Mouse (Mus musculus) heart, embryonic 12.5 days (tissue): ENCODE results near the gene Abl2. TPM values are rescaled to one million over a fixed set of nuclear protein-coding genes. Genes with fewer than 3 reads are reported as not detected.

ENCODE experiments used
- ATAC-seq: fragments of 200-750 bp; cut with Nextera tagmentation; 2 replicates; pipeline ENCODE4 v1.8.0; 2017; ENCODE audit warnings: moderate TSS enrichment, moderate library complexity; ENCODE audit not compliant: insufficient number of reproducible peaks, low FRiP score
- H3K27ac ChIP-seq: fragments of 300-500 bp; sonication (generic); 2 replicates; pipeline ENCODE4 v1.5.1; 2016; ENCODE audit warnings: mild to moderate bottlenecking, moderate library complexity; ENCODE audit not compliant: poor library complexity, severe bottlenecking
- H3K27me3 ChIP-seq: fragments of 300-500 bp; sonication (generic); replicated peaks from 2 replicates; pipeline ENCODE4 v1.6.1; 2016; ENCODE audit warnings: mild to moderate bottlenecking, moderate library complexity
- H3K36me3 ChIP-seq: fragments of 300-500 bp; sonication (generic); 2 replicates; pipeline ENCODE4 v1.6.1; 2016; ENCODE audit warnings: mild to moderate bottlenecking, moderate library complexity
- H3K4me1 ChIP-seq: fragments of 300-500 bp; sonication (generic); replicated peaks from 2 replicates; pipeline ENCODE4 v1.6.1; 2016; ENCODE audit warnings: mild to moderate bottlenecking
- H3K4me2 ChIP-seq: fragments of 300-500 bp; sonication (generic); 2 replicates; pipeline ENCODE4 v1.6.1; 2016; ENCODE audit warnings: mild to moderate bottlenecking, moderate library complexity
- H3K4me3 ChIP-seq: fragments of 300-500 bp; sonication (generic); 2 replicates; pipeline ENCODE4 v1.5.1; 2016; ENCODE audit warnings: mild to moderate bottlenecking
- H3K9ac ChIP-seq: fragments of 300-500 bp; sonication (generic); 2 replicates; pipeline ENCODE4 v1.6.1; 2016; ENCODE audit warnings: mild to moderate bottlenecking, moderate library complexity
- H3K9me3 ChIP-seq: fragments of 300-500 bp; sonication (generic); replicated peaks from 2 replicates; pipeline ENCODE4 v1.6.1; 2016; ENCODE audit warnings: mild to moderate bottlenecking, moderate library complexity
- WGBS: fragments of 180-500 bp; shearing (Covaris S2); methylation state at CpG from one replicate; pipeline ENCODE4 v1.1.7; 2016; 5-methylcytosine and 5-hydroxymethylcytosine counted together
- polyA plus RNA-seq: library from polyadenylated mRNA; unstranded; fragments of >200 nt; fragmentation: Nextera tagmentation; extraction: Ambion mirVana; gene quantifications from 2 replicates; pipeline ENCODE4 v1.2.1, GENCODE M21; 2016

The Abl2 gene
- polyA plus RNA-seq, 1 experiment from 2014 or later: 4.1 TPM

GRCm38 (mm10) chr1:156539787-156540560 lies 18.6 kb upstream of the Abl2 start:
- no peak for ATAC-seq
- no peaks in the 10 kb centered on the region for H3K36me3 ChIP-seq
- H3K4me3 ChIP-seq: no peak overlapping the region
- H3K4me1 ChIP-seq: peaks cover 5% of the 10 kb centered on the region; the same call in 1 of the 2 replicates
- no peaks in the 10 kb centered on the region for H3K27me3 ChIP-seq
- no peak overlapping the region for H3K4me2 ChIP-seq
- 34% methylated on average over 4 of the region's 4 CpGs for WGBS
- no peaks in the 10 kb centered on the region for H3K9me3 ChIP-seq
- H3K9ac ChIP-seq: no peak overlapping the region
- no peak overlapping the region for H3K27ac ChIP-seq

DNA sequence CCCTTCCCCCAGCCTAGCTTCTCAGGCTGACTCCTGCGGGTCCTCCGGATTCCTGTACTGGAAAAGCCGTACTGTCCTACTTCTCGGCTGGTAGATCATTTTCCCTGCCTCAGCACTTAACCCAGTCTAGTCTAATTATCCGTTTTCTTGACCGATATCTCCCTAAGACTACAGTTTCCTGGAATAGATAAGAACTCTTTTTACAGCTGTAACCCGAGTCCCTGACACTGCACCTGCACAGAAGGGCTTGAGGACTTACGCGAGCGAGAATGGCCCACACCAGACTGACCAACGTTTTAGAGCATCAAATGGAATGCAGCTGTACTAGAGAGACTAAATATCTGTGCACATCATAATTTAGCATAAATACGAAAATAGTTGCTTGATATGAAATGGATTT lies 14.6 kb upstream of the Abl2 start:
- Histone ChIP-seq H3K27me3 (no peaks in the 10 kb centered on the region), H3K36me3 (no peaks in the 10 kb centered on the region), H3K4me3 (peak overlapping the region; percentile 10; the same call in 1 of the 2 replicates), H3K4me2 (peak overlapping the region; percentile 57), H3K9ac (no peak overlapping the region; the same call in 1 of the 2 replicates), H3K9me3 (no peaks in the 10 kb centered on the region), H3K4me1 (peaks cover 5% of the 10 kb centered on the region; the same call in 1 of the 2 replicates), H3K27ac (no peak overlapping the region)
- ATAC-seq: no peak
- 15% methylated on average over 12 of the region's 12 CpGs for WGBS

DNA sequence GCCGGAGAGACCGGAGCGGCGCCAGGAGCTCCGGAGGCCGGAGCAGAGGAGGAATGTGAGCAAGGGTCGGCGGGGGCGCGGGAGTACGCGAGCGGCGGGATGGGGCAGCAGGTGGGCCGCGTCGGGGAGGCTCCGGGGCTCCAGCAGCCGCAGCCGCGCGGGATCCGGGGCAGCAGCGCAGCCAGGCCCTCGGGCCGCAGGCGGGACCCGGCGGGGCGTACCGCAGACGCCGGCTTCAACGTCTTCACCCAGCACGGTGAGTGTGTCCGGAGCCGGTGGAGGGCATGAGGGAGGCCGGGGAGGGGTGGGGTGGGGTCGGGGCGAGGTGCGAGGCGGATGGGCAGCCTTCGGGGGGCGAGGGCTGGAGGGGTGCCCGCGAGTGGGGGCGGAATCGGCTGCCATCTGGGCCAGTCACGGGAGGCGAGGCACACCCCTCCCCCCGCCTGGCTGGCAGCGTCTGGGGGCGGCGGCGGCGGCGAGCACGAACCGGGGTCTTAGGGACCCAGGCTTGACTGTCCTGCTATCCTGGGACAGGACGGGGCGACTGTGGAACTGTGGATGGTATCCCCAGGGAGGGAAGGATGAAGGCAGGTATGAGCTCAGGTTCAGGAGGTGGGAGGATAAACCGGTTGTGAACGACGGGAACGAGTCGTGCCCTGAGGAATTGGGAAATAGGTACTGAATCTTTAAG lies 509 bp downstream of the Abl2 start:
- Histone ChIP-seq H3K9me3 (no peaks in the 10 kb centered on the region), H3K4me3 (peak overlapping the region; percentile 89), H3K4me1 (peaks cover 10% of the 10 kb centered on the region), H3K27ac (peak overlapping the region; percentile 95), H3K36me3 (no peaks in the 10 kb centered on the region), H3K27me3 (no peaks in the 10 kb centered on the region), H3K4me2 (peak overlapping the region; percentile 73), H3K9ac (peak overlapping the region; percentile 96)
- peak; percentile 58 for ATAC-seq
- under 1% methylated on average over 58 of the region's 66 CpGs for WGBS

DNA sequence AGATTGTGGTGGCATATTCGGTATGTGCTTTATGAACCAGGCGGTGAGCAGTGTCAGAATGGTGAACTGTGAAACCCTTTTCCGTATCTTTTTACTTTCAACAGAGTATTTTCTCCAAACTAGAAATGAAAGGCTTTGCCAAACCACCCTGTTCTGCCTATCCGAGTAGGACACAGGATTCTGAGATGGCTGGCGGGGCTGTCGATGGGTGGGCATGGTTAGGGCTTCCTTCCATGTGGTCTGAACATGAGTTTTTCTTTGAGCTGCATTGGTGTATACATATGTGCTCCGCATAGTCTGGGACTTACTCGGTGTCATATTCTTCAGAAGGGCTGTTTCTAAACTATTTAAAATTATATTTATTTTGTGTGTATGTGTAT lies 1.0 kb downstream of the Abl2 start:
- H3K27ac ChIP-seq: no peak overlapping the region; the same call in 1 of the 2 replicates
- H3K9ac ChIP-seq: peak overlapping the region; percentile 96
- H3K4me1 ChIP-seq: peaks cover 10% of the 10 kb centered on the region
- ATAC-seq: no peak
- peak overlapping the region; percentile 89 for H3K4me3 ChIP-seq
- 16% methylated on average over 8 of the region's 8 CpGs for WGBS
- H3K4me2 ChIP-seq: peak overlapping the region; percentile 73
- no peaks in the 10 kb centered on the region for H3K9me3 ChIP-seq
- no peaks in the 10 kb centered on the region for H3K27me3 ChIP-seq
- H3K36me3 ChIP-seq: no peaks in the 10 kb centered on the region

DNA sequence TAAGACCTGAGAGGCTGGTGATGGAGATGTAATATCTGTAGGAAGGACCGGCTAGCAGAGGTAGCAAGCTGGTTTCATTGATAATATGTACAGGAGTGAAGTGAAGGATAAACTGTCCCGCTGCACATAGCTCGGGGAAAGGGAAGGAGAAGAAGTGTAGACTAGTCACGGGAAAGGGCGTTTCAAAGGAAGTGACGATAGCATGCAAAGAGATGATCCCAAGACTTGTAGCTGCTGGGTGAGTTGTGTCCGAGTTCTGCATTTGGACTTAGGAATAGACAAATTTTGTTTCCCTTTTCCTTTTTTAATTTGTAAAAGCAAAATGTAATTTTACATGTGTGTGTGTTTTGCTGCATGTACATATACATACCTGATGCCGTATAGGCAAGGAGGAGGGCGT lies 1.9 kb downstream of the Abl2 start:
- H3K4me2 ChIP-seq: no peak overlapping the region
- H3K4me1 ChIP-seq: peaks cover 10% of the 10 kb centered on the region
- no peaks in the 10 kb centered on the region for H3K27me3 ChIP-seq
- no peak for ATAC-seq
- no peak overlapping the region for H3K4me3 ChIP-seq
- H3K27ac ChIP-seq: no peak overlapping the region
- no peaks in the 10 kb centered on the region for H3K9me3 ChIP-seq
- peaks cover 2% of the 10 kb centered on the region; the same call in 1 of the 2 replicates for H3K36me3 ChIP-seq
- no peak overlapping the region for H3K9ac ChIP-seq
- 84% methylated on average over 9 of the region's 9 CpGs for WGBS

GRCm38 (mm10) chr1:156565328-156565727 lies 6.7 kb downstream of the Abl2 start:
- Histone ChIP-seq H3K36me3 (peaks cover 5% of the 10 kb centered on the region; the same call in 1 of the 2 replicates), H3K9ac (no peak overlapping the region), H3K27me3 (no peaks in the 10 kb centered on the region), H3K4me1 (peaks cover 5% of the 10 kb centered on the region), H3K27ac (no peak overlapping the region), H3K4me2 (no peak overlapping the region), H3K9me3 (peaks cover 3% of the 10 kb centered on the region; the same call in 1 of the 2 replicates), H3K4me3 (no peak overlapping the region)
- no peak for ATAC-seq
- WGBS: 76% methylated on average over 2 of the region's 2 CpGs

DNA sequence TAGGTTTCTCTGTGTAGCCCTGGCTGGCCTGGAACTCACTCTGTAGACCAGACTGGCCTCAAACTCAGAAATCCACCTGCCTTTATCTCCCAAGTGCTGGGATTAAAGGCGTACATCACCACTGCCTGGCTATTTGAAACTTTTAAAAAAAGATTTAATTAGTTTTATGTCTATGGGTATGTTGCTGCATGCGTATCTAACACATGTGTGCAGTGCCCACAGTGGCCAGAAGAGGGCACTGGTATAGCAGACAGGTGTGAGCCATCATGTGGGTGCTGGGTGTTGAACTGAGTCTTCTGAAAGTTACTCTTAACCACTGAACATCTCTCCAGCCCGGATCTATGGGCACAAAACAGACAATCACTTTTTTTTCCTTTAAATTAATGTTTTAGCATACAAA lies 7.5 kb downstream of the Abl2 start:
- Histone ChIP-seq H3K9ac (no peak overlapping the region), H3K36me3 (peaks cover 5% of the 10 kb centered on the region; the same call in 1 of the 2 replicates), H3K4me2 (no peak overlapping the region), H3K9me3 (peaks cover 3% of the 10 kb centered on the region; the same call in 1 of the 2 replicates), H3K4me1 (no peaks in the 10 kb centered on the region; the same call in 1 of the 2 replicates), H3K27ac (no peak overlapping the region), H3K4me3 (no peak overlapping the region), H3K27me3 (no peaks in the 10 kb centered on the region)
- ATAC-seq: no peak
- 94% methylated on average over 3 of the region's 3 CpGs for WGBS

DNA sequence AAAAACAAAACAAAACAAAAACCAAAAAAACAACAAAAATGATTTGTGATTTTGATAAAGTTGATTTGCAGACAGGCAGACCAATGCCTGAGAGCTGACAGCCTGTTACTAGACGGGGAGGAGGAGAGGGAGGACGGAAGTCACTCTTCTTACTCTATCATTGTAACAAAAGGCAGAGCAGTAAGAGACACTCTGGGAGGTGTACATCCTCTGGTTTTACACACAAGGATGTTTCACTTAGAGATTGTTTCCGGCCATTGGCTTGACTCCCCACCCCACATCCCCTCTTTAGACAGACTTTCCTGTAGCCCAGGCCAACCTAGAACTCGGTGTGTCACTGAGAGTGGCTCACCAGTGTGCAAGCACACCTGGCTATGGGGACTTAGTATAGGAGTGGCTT lies 11.0 kb downstream of the Abl2 start:
- no peak for ATAC-seq
- Histone ChIP-seq H3K4me2 (no peak overlapping the region), H3K4me3 (no peak overlapping the region), H3K27me3 (no peaks in the 10 kb centered on the region), H3K36me3 (peaks cover 5% of the 10 kb centered on the region; the same call in 1 of the 2 replicates), H3K9ac (no peak overlapping the region), H3K27ac (no peak overlapping the region), H3K9me3 (peaks cover 3% of the 10 kb centered on the region; the same call in 1 of the 2 replicates), H3K4me1 (peaks cover 4% of the 10 kb centered on the region; the same call in 1 of the 2 replicates)
- WGBS: 68% methylated on average over 4 of the region's 4 CpGs

DNA sequence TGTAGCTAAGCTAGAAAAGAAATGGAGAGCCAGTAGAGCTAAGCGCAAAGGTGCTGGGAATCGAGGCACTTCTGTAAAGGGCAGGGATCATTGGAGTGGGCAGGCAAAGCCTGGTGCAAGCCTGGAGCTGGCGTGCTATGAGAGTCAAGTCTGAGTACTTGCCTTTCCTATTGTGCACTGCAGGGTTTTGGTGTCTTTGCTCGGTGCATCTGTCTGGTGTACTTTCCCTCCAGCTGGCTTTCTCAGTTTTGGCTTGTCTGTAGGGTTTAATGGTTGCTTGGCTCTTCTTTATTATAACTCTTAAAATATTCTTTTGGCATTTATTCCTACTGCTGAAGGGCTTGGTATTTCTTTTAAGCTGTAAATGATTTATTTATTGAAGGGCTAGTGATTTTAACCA lies 14.4 kb downstream of the Abl2 start:
- no peak for ATAC-seq
- Histone ChIP-seq H3K4me2 (no peak overlapping the region), H3K27me3 (no peaks in the 10 kb centered on the region), H3K36me3 (no peaks in the 10 kb centered on the region), H3K27ac (no peak overlapping the region), H3K9ac (no peak overlapping the region), H3K4me1 (0 out of 2 replicates have a peak, but pooled peaks cover 4% of the 10 kb centered on the region), H3K9me3 (no peaks in the 10 kb centered on the region), H3K4me3 (no peak overlapping the region)
- 87% methylated on average over 4 of the region's 4 CpGs for WGBS

DNA sequence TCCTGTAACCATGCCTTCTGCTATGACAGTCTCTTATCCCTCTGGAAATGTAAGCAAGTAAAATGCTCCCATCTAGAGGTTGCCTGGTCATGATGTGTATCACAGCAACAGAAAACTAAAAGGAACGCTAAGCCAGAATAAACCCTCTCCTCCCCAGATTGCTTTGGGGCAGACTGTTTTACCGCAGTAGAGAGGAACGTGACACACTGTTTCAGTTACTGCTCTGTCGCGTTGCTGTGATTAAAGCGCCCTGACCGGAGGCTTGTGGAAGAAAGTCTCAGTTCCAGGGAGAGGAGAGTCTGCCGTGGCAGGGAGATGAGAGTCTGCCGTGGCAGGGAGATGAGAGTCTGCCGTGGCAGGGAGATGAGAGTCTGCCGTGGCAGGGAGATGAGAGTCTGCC lies 22.6 kb downstream of the Abl2 start:
- Histone ChIP-seq H3K4me1 (peaks cover 14% of the 10 kb centered on the region), H3K9me3 (no peaks in the 10 kb centered on the region), H3K27me3 (no peaks in the 10 kb centered on the region), H3K27ac (no peak overlapping the region), H3K9ac (no peak overlapping the region), H3K4me2 (peak overlapping the region; percentile 26), H3K4me3 (no peak overlapping the region), H3K36me3 (no peaks in the 10 kb centered on the region)
- WGBS: 71% methylated on average over 11 of the region's 11 CpGs
- no peak for ATAC-seq

DNA sequence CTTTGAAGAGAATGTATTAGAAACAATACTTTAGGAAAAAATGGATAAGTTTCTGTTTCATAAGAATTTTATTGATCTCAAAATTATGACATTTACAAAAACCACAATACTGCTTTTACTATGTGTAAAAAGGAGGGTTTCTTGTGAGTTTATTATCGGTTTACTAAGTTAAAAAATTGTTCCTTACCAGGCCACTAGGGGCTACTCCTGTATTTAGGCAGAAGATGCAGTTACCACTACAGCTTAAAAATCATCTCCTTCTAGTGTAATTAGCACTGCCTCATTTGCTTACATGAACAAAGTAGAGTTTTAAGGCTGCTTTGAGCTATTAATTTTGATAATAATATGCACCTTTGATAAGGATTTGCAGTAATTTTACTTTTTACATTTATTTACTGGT lies 25.6 kb downstream of the Abl2 start:
- H3K9me3 ChIP-seq: no peaks in the 10 kb centered on the region
- 75% methylated on average over 1 of the region's 1 CpGs for WGBS

More for the DNA sequence above, 25.6 kb downstream of the Abl2 start:
- Histone ChIP-seq H3K9ac (no peak overlapping the region), H3K27me3 (no peaks in the 10 kb centered on the region), H3K4me1 (peaks cover 18% of the 10 kb centered on the region), H3K27ac (no peak overlapping the region), H3K4me2 (no peak overlapping the region), H3K36me3 (peaks cover 3% of the 10 kb centered on the region; the same call in 1 of the 2 replicates), H3K4me3 (no peak overlapping the region)
- no peak for ATAC-seq
